Mouse (Mus musculus) lung, postnatal 0 days (tissue): ENCODE measurements around the gene Terb1.

Source experiments
- CTCF ChIP-seq: IDR thresholded peaks from 2 replicates; pipeline ENCODE4 v1.5.1; 2016; ENCODE audit warnings: antibody characterized with exemption, mild to moderate bottlenecking
- EP300 ChIP-seq: IDR thresholded peaks from 2 replicates; pipeline ENCODE4 v1.6.1; 2016; ENCODE audit warnings: antibody characterized with exemption, mild to moderate bottlenecking, control low read depth

- TF ChIP-seq CTCF (no peak), EP300 (no peak)
These were observed 60.9 kb downstream of the Terb1 start for GRCm38 (mm10) chr8:104448796-104449195.
